ENCODE assay signal across 16 mouse cellular contexts in genomic region chr15:27886992-27887391, GRCm38 (mm10).
DNase-seq lines count a peak whose midpoint lies in the region; ATAC-seq and TF ChIP-seq lines count a peak whose summit lies in the region.
"Had no signal": no experiment of that assay in that cellular context is flagged by ENCODE, and none has a peak within 500 bp of the region (broad histone marks: within the 10 kb centered on the region; RNA-seq: fewer than 3 reads in every experiment).

No protein-coding gene starts in this region.

- H3K4me2 ChIP-seq in liver, embryonic 13.5 days: no peak overlapping the region
- H3K4me2 ChIP-seq in liver, embryonic 11.5 days: no peak overlapping the region
- H3K4me2 ChIP-seq: hindbrain, embryonic 13.5 days; limb, embryonic 12.5 days had no signal

- WGBS in heart, adult 2 months: 47% methylated on average over 6 of the region's 6 CpGs
- WGBS in liver, embryonic 13.5 days (ENCODE audit: insufficient replicate concordance): 31% methylated on average over 6 of the region's 6 CpGs
- 55% methylated on average over 6 of the region's 6 CpGs for WGBS in liver, embryonic 11.5 days

- H3K36me3 ChIP-seq in heart, adult 2 months (ENCODE audit: control insufficient read depth, insufficient read depth, low read length): peaks cover 9% of the 10 kb centered on the region
- peaks cover 7% of the 10 kb centered on the region; the same call in 1 of the 2 replicates for H3K36me3 ChIP-seq in liver, embryonic 13.5 days
- H3K36me3 ChIP-seq in liver, embryonic 11.5 days (ENCODE audit: control insufficient read depth, insufficient read depth, low read length): peaks cover 2% of the 10 kb centered on the region; the same call in 1 of the 2 replicates

- H3K9me3 ChIP-seq in liver, embryonic 13.5 days (replicated peaks): no peaks in the 10 kb centered on the region
- no peaks in the 10 kb centered on the region for H3K9me3 ChIP-seq in liver, embryonic 11.5 days (ENCODE audit: control insufficient read depth, low read length)
- H3K9me3 ChIP-seq: hindbrain, embryonic 13.5 days; limb, embryonic 12.5 days had no signal

- TF ChIP-seq CTCF in heart, adult 2 months (IDR thresholded peaks at IDR 0.05): no peak

- no peak for TF ChIP-seq EP300 in heart, adult 2 months (IDR thresholded peaks at IDR 0.05; ENCODE audit: insufficient read depth, low read depth, low read length)

- no peak overlapping the region for H3K4me3 ChIP-seq in heart, adult 2 months
- H3K4me3 ChIP-seq in liver, embryonic 13.5 days (replicated peaks): no peak overlapping the region
- H3K4me3 ChIP-seq in liver, embryonic 11.5 days (ENCODE audit: low read depth, low read length): no peak overlapping the region
- H3K4me3 ChIP-seq: hindbrain, embryonic 13.5 days; limb, embryonic 12.5 days had no signal

- intact Hi-C loops in heart, adult 2 months (cut with DNase I): no loop called here
- intact Hi-C loops in heart, postnatal 10 days (cut with DNase I): no loop called here

- H3K27me3 ChIP-seq in heart, adult 2 months (ENCODE audit: control insufficient read depth, insufficient read depth, low read length): no peaks in the 10 kb centered on the region
- no peaks in the 10 kb centered on the region for H3K27me3 ChIP-seq in liver, embryonic 13.5 days
- H3K27me3 ChIP-seq in liver, embryonic 11.5 days (replicated peaks; ENCODE audit: control insufficient read depth, insufficient read depth, low read length): no peaks in the 10 kb centered on the region
- H3K27me3 ChIP-seq: hindbrain, embryonic 13.5 days; limb, embryonic 12.5 days had no signal

- H3K79me2 ChIP-seq in heart, adult 2 months (replicated peaks; ENCODE audit: control insufficient read depth, insufficient read depth, low read length): no peaks in the 10 kb centered on the region

- H3K4me1 ChIP-seq in heart, adult 2 months (ENCODE audit: control insufficient read depth, insufficient read depth, low read length): peaks cover 8% of the 10 kb centered on the region
- H3K4me1 ChIP-seq in liver, embryonic 13.5 days (replicated peaks): peaks cover 8% of the 10 kb centered on the region; the same call in 1 of the 2 replicates
- H3K4me1 ChIP-seq in liver, embryonic 11.5 days (replicated peaks; ENCODE audit: control insufficient read depth, insufficient read depth, low read length): peaks cover 6% of the 10 kb centered on the region; the same call in 1 of the 2 replicates
- H3K4me1 ChIP-seq: limb, embryonic 12.5 days had no signal

- DNase-seq in heart, adult 2 months: no peak
- DNase-seq in heart, postnatal 10 days: no peak
- DNase-seq in liver, embryonic 13.5 days: no peak
- no peak for DNase-seq in liver, embryonic 11.5 days (ENCODE audit: low spot score)
- peak; percentile 6 to 10 for DNase-seq in thymus, postnatal 10 days (ENCODE audit: low spot score in 2 of 2)
- DNase-seq in adrenal gland, adult 18-20 months (ENCODE audit: low spot score in 2 of 2): no peak
- DNase-seq: cerebellum, adult 11-12 months; forebrain, postnatal 0 days; gastrocnemius, postnatal 10 days; kidney, adult 2 months; lung, adult 2 months; spleen, adult 18-20 months had no signal

- H3K9ac ChIP-seq in heart, adult 2 months (ENCODE audit: low read depth, low read length): no peak overlapping the region
- no peak overlapping the region for H3K9ac ChIP-seq in liver, embryonic 13.5 days
- H3K9ac ChIP-seq in liver, embryonic 11.5 days (ENCODE audit: low read depth, low read length): no peak overlapping the region
- H3K9ac ChIP-seq: forebrain, postnatal 0 days; hindbrain, embryonic 13.5 days; limb, embryonic 12.5 days had no signal

- no peak for TF ChIP-seq POLR2A in heart, adult 2 months (IDR thresholded peaks at IDR 0.05; ENCODE audit: insufficient read depth, low read depth, low read length)

- no peak for ATAC-seq in liver, embryonic 13.5 days (ENCODE audit: low read depth)
- ATAC-seq in liver, embryonic 11.5 days (replicated peaks; ENCODE audit: low FRiP score): no peak
- peak; percentile 22 for ATAC-seq in CD4-positive, CD25-positive, alpha-beta regulatory T cell, adult 4 months
- ATAC-seq: activated CD4-positive, CD25-positive, alpha-beta regulatory T cell, adult 4 months; forebrain, postnatal 0 days had no signal

- H3K27ac ChIP-seq in heart, adult 2 months: peak overlapping the region; percentile 36
- peak overlapping the region; percentile 29; the same call in 1 of the 2 replicates for H3K27ac ChIP-seq in liver, embryonic 13.5 days
- H3K27ac ChIP-seq in liver, embryonic 11.5 days (ENCODE audit: low read depth, low read length): no peak overlapping the region
- H3K27ac ChIP-seq: hindbrain, embryonic 13.5 days; limb, embryonic 12.5 days had no signal

Comparison
In these comparisons a context has a peak if more than half of its experiments do, and no peak if none do; other contexts are left out.
1. DNase-seq: peak in thymus, postnatal 10 days (2 of 2); none in heart, adult 2 months (0 of 2), heart, postnatal 10 days (0 of 2), liver, embryonic 13.5 days (single experiment), liver, embryonic 11.5 days (single experiment) and adrenal gland, adult 18-20 months (0 of 2).